Mouse (Mus musculus) embryo, embryonic 10.5 days (tissue): ENCODE measurements at regions not wholly inside any gene's neighbourhood (a gene's known extent, or its start where the extent isn't known, plus 50 kb on each side); places are given as distances from the start of the nearest gene placed in this dataset.

ENCODE experiments used
- DNase-seq: peaks from one replicate; pipeline ENCODE4 v3.0.0-alpha.2; 2015; ENCODE audit warnings: low spot score

- no peak for DNase-seq
These were observed 51.7 kb upstream of the Ankrd34c start for GRCm38 (mm10) chr9:89789926-89790325.

- DNase-seq: no peak
These were observed 50.4 kb upstream of the Ankrd34c start for GRCm38 (mm10) chr9:89788651-89789050.
